Mouse (Mus musculus) stomach, embryonic 14.5 days (tissue): ENCODE measurements around the gene Ero1lb. TPM values are rescaled to one million over a fixed set of nuclear protein-coding genes. Genes with fewer than 3 reads are reported as not detected.
A peak's percentile ranks its signal among the peaks of the same experiment; 100 is the strongest.
"Not testable (repeated sequence)": the region's sequence is repeated elsewhere in the genome, so short reads cannot be mapped to it uniquely, and the experiment has no call there.

Experiments used
- ATAC-seq: fragments of 200-750 bp; cut with Nextera tagmentation; 2 replicates; pipeline ENCODE4 v1.8.0; 2017; ENCODE audit warnings: low read depth, moderate TSS enrichment; ENCODE audit not compliant: insufficient number of reproducible peaks, insufficient read depth, low FRiP score
- H3K27ac ChIP-seq: fragments of 300-500 bp; sonication (generic); 2 replicates; pipeline ENCODE4 v1.5.1; 2014; ENCODE audit warnings: mild to moderate bottlenecking, low read length, moderate library complexity, mixed read lengths
- H3K27me3 ChIP-seq: fragments of 300-500 bp; sonication (generic); 2 replicates; pipeline ENCODE4 v1.6.1; 2014; ENCODE audit warnings: low read length, control low read depth, mixed read lengths; ENCODE audit not compliant: control insufficient read depth, insufficient read depth
- H3K36me3 ChIP-seq: fragments of 300-500 bp; sonication (generic); 2 replicates; pipeline ENCODE4 v1.6.1; 2014; ENCODE audit warnings: mild to moderate bottlenecking, control low read depth, low read length, moderate library complexity, mixed read lengths; ENCODE audit not compliant: control insufficient read depth, insufficient read depth
- H3K4me1 ChIP-seq: fragments of 300-500 bp; sonication (generic); 2 replicates; pipeline ENCODE4 v1.6.1; 2014; ENCODE audit warnings: low read length, control low read depth, mixed read lengths; ENCODE audit not compliant: control insufficient read depth, insufficient read depth
- H3K4me2 ChIP-seq: fragments of 300-500 bp; sonication (generic); replicated peaks from 2 replicates; pipeline ENCODE4 v1.6.1; 2014; ENCODE audit warnings: low read depth, low read length, control low read depth
- H3K4me3 ChIP-seq: fragments of 300-500 bp; sonication (generic); 2 replicates; pipeline ENCODE4 v1.5.1; 2014; ENCODE audit warnings: low read depth, low read length, control low read depth
- H3K9ac ChIP-seq: fragments of 300-500 bp; sonication (generic); replicated peaks from 2 replicates; pipeline ENCODE4 v1.6.1; 2014; ENCODE audit warnings: low read depth, mild to moderate bottlenecking, control low read depth, low read length, moderate library complexity, mixed read lengths
- H3K9me3 ChIP-seq: fragments of 300-500 bp; sonication (generic); 2 replicates; pipeline ENCODE4 v1.6.1; 2016; ENCODE audit warnings: low read depth, low read length, control low read depth; ENCODE audit not compliant: control insufficient read depth
- WGBS: fragments of 180-500 bp; shearing (Covaris S2); extraction: QIAGEN DNeasy Blood & Tissue Kit; methylation state at CpG from one replicate; pipeline ENCODE4 v1.1.7; 2014; 5-methylcytosine and 5-hydroxymethylcytosine counted together
- polyA plus RNA-seq: library from polyadenylated mRNA; unstranded; fragments of >200 nt; fragmentation: Nextera tagmentation; extraction: Ambion mirVana; gene quantifications from 2 replicates; pipeline ENCODE4 v1.2.1, GENCODE M21; 2014

The Ero1lb gene
- polyA plus RNA-seq, 1 experiment from 2014 or later = 8.9 TPM

DNA sequence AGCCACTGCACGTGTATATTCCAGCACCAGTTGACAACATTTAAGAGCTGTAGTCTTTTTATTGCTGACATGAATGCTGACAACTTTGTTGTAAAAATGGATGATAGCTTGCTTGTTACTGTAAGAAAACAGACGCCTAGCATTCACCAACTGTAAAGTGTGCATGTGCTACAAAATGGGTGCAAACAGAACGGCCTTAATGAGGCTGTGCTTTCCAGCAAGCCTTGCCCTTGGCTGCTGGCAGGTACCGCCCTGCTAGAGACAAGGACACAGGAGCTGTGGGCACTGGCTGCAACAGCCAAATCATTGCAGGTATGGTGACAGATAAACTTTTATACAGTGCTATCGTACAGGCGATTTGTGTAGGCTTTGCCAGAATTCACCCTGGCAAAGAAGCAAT is 48.4 kb downstream of the Ero1lb start:
- H3K36me3 ChIP-seq, H3K9ac ChIP-seq, H3K9me3 ChIP-seq, H3K4me3 ChIP-seq, H3K4me2 ChIP-seq, ATAC-seq, H3K27ac ChIP-seq, H3K4me1 ChIP-seq, H3K27me3 ChIP-seq: not testable (repeated sequence)
- WGBS = 85% methylated on average over 4 of the region's 6 CpGs

DNA sequence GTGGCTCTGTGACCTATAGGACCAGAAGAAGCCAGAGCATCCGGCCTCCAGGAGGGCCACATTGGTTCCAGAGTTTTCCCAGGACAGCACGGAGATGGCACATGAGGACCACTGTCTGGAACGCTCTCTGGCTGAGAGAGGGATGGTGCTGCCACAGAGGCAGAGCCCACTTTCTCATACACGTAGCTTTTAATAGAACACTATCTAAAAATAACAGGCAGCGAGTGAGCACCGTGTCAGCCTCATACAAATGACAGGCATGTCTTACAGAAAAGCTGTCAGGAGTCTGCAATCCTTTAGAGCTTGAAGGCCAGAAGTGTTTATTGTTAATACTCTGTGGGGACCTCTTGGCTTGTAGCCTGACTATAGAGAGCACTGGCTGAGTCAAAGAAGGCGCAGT is 48.9 kb downstream of the Ero1lb start:
- not testable (repeated sequence) for H3K9ac ChIP-seq
- WGBS = 85% methylated on average over 7 of the region's 7 CpGs

DNA sequence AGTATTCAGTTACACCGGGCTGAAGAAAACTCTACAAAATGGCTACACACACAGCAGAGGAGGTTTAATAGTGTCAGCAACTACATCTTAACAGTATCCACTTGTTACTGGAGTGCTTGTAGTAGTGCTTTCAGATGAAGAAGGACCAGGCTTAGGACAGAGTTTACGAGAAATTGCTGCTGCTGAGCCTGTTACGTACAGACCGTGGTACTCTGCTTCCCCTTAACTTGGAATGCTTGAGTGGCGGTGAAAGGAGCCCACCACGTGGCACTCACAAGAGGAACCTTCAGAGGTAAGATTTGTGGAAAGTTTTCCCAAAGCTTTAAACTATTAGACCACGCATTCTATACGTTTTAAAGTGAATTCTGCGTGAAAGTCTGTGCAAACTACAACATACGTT is 49.3 kb downstream of the Ero1lb start:
- not testable (repeated sequence) for H3K36me3 ChIP-seq, H3K9ac ChIP-seq, ATAC-seq, H3K9me3 ChIP-seq, H3K27ac ChIP-seq, H3K4me1 ChIP-seq, H3K27me3 ChIP-seq, H3K4me2 ChIP-seq, H3K4me3 ChIP-seq
- 92% methylated on average over 10 of the region's 10 CpGs for WGBS

More for the DNA sequence above, 48.9 kb downstream of the Ero1lb start:
- H3K36me3 ChIP-seq, H3K4me2 ChIP-seq, H3K9me3 ChIP-seq, ATAC-seq, H3K4me3 ChIP-seq, H3K27me3 ChIP-seq, H3K27ac ChIP-seq, H3K4me1 ChIP-seq: not testable (repeated sequence)

DNA sequence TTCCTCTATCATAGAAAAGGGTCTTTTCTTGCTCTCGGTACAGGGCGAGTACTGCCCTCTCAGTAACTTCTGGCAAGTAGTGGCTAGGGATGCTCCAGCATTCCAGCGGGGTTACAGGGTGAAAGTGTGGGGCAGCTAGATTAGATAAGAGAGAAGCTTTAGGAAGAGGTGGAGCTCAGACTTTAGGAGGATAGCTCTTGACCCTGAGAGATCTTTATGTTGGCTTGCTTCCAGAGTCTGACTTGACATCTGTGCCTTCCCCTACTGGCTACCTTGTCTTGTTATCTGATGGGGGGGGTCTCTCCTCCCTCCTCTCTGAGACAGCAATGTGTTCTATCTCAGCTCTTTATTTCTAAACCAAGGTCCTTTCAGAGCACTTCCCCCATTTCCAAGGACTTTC is 50.8 kb downstream of the Ero1lb start:
- H3K27me3 ChIP-seq, H3K9ac ChIP-seq, H3K36me3 ChIP-seq, ATAC-seq, H3K9me3 ChIP-seq, H3K4me2 ChIP-seq, H3K4me3 ChIP-seq, H3K27ac ChIP-seq, H3K4me1 ChIP-seq: not testable (repeated sequence)
- WGBS = 55% methylated on average over 3 of the region's 3 CpGs

DNA sequence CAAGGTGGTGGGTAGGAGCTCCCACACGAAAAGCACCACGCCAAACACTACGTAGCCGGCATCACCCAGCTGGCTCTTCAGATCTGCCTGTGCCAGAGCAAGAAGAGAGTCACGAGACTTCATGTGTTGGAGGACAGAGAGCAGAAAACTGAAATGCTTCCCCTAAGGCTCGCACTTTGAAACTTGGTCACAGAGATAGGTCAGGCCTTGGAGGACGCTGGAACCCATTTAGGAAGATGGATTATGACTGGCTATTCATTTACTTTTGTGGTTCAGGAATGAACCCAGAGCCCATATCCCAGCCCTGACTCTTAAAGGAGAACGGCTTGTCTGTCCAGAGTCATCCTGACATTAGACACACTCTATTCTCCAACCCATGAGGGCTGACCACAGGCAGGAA is 54.1 kb downstream of the Ero1lb start:
- not testable (repeated sequence) for H3K4me1 ChIP-seq, ATAC-seq, H3K27ac ChIP-seq, H3K27me3 ChIP-seq, H3K9ac ChIP-seq, H3K4me2 ChIP-seq, H3K9me3 ChIP-seq, H3K4me3 ChIP-seq, H3K36me3 ChIP-seq
- 90% methylated on average over 8 of the region's 8 CpGs for WGBS

DNA sequence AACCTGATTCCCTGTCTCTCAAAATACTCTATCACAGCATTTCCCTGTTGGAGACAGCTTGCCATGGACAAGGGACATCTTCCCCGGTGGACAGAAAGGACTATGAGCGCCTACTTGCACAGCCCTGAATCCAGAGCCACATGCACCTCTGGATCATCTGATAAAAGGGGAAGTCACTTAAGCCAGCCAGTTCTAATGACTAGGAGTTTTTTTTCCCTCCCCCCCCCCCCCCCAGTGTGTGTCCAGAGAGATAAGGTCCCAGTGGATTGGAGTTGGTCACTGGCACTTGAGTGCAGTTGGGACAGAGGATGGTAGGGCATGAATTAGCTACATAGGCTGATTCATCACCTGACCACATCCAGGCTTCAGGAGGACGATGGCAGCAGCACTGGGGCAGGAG is 60.4 kb downstream of the Ero1lb start:
- ATAC-seq, H3K4me2 ChIP-seq, H3K9ac ChIP-seq, H3K4me3 ChIP-seq, H3K36me3 ChIP-seq, H3K9me3 ChIP-seq, H3K27ac ChIP-seq, H3K4me1 ChIP-seq, H3K27me3 ChIP-seq: not testable (repeated sequence)
- WGBS = 86% methylated on average over 3 of the region's 3 CpGs

DNA sequence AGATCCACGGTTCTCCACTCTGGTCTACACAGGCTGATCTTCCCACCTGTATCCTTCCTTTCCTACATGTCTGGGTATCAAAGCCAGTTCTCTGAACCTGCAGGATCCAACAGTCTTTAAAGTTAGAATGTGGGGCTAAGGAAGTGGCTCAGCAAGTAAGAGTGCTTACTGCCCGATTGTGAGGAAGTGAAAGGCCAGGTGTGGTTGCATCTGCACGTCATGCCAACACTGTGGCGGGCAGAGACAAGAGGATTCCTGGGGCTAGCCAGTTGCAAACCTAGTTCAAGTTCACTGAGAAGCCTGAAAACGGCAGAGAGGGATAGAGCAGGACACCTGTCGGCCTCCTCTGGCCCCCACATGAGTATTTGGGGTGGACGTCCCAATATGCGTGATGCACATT is 62.1 kb downstream of the Ero1lb start:
- not testable (repeated sequence) for H3K4me2 ChIP-seq, H3K4me1 ChIP-seq, H3K36me3 ChIP-seq

DNA sequence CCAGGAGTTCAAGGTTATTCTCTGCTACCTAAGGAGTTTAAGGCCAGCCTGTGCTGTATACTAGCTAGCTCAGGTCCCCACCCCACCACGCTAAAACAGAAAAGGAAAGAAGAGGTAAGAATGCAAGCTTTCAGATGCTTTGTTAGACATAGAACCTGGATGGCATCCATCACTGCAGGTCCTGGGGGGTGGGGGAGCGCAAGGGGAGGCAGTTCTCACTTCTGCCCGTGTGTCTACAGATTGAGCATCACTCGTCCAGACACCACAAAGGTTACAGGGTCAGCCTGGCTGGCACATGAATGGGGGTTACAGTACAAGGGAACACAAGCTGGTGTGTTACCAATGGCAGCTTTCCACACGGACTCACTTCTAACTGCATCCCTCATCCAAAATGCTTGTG is 62.5 kb downstream of the Ero1lb start:
- not testable (repeated sequence) for H3K27me3 ChIP-seq, H3K9me3 ChIP-seq, H3K4me2 ChIP-seq, H3K36me3 ChIP-seq, H3K27ac ChIP-seq, H3K4me3 ChIP-seq, H3K4me1 ChIP-seq, H3K9ac ChIP-seq, ATAC-seq
- WGBS = 86% methylated on average over 5 of the region's 5 CpGs

More for the DNA sequence above, 62.1 kb downstream of the Ero1lb start:
- 91% methylated on average over 8 of the region's 8 CpGs for WGBS
- H3K27me3 ChIP-seq, H3K9ac ChIP-seq, H3K27ac ChIP-seq, H3K4me3 ChIP-seq, ATAC-seq, H3K9me3 ChIP-seq: not testable (repeated sequence)

DNA sequence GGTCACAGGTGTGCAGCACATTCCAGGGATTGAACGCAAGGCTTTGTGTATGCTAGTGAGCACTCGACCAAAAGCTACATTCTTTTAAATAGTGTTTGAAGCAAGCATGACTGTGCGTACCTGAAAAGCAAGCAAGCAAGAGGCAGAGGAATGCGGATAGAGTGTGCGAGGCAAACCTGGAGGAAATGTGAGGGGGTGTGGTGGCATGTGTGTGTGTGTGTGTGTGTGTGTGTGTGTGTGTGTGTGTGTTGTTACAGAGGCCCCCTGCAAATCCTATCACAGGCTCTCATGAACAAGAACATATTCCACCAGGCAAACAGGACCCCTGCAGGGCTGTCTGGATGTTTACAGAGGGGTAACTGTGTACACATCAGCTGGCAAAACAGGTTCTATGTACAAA is 64.6 kb downstream of the Ero1lb start:
- not testable (repeated sequence) for H3K4me3 ChIP-seq, H3K4me1 ChIP-seq, H3K9ac ChIP-seq, H3K27ac ChIP-seq, H3K27me3 ChIP-seq, H3K9me3 ChIP-seq, H3K36me3 ChIP-seq, H3K4me2 ChIP-seq
- 71% methylated on average over 5 of the region's 5 CpGs for WGBS
- peak; percentile 60 for ATAC-seq
